Mouse (Mus musculus) hindbrain, embryonic 10.5 days (tissue): ENCODE data around the gene Dnal1. TPM values are rescaled to one million over a fixed set of nuclear protein-coding genes. Genes with fewer than 3 reads are reported as not detected.

Source experiments
- DNase-seq: peaks from one replicate; pipeline ENCODE4 v3.0.0-alpha.2; 2017; ENCODE audit warnings: low spot score
- H3K27ac ChIP-seq: fragments of 300-500 bp; sonication (generic); 2 replicates; pipeline ENCODE4 v1.5.1; 2016; ENCODE audit warnings: mild to moderate bottlenecking, moderate library complexity
- H3K27me3 ChIP-seq: fragments of 300-500 bp; sonication (generic); 2 replicates; pipeline ENCODE4 v1.6.1; 2016; ENCODE audit warnings: mild to moderate bottlenecking; ENCODE audit not compliant: poor library complexity, insufficient read depth, severe bottlenecking
- H3K36me3 ChIP-seq: fragments of 300-500 bp; sonication (generic); 2 replicates; pipeline ENCODE4 v1.6.1; 2016; ENCODE audit warnings: mild to moderate bottlenecking, moderate library complexity
- H3K4me1 ChIP-seq: fragments of 300-500 bp; sonication (generic); replicated peaks from 2 replicates; pipeline ENCODE4 v1.6.1; 2016; ENCODE audit warnings: mild to moderate bottlenecking
- H3K4me3 ChIP-seq: fragments of 300-500 bp; sonication (generic); 2 replicates; pipeline ENCODE4 v1.5.1; 2016; ENCODE audit warnings: mild to moderate bottlenecking, moderate library complexity
- H3K9me3 ChIP-seq: fragments of 300-500 bp; sonication (generic); 2 replicates; pipeline ENCODE4 v1.6.1; 2016; ENCODE audit warnings: mild to moderate bottlenecking, moderate library complexity
- WGBS: fragments of 180-500 bp; shearing (Covaris S2); methylation state at CpG from one replicate; pipeline ENCODE4 v1.1.7; 2016; 5-methylcytosine and 5-hydroxymethylcytosine counted together
- polyA plus RNA-seq: library from polyadenylated mRNA; unstranded; fragments of >200 nt; fragmentation: Nextera tagmentation; extraction: Ambion mirVana; gene quantifications from 2 replicates; pipeline ENCODE4 v1.2.1, GENCODE M21; 2016

Gene Dnal1
- polyA plus RNA-seq, 1 experiment from 2014 or later, result 4.9 TPM

DNA sequence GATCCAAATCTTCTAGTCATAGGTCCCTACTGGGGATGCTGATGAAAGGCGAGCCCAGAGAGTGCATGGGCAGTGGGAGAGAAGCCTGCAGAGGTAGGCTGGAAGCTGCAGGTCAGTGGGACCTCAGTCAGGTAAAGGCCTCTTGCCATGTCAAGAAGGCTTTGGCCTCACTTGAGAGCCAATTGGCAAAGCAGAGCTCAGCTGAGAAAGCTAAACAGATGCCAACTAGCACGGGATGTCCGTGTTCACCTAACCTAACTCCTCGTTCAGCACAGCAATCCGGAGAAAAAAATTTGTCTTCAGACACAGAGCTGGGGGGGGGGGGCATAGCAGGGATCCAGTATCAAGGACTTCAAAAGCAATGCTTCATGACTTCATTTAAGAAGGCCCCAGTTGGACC lies 70.8 kb downstream of the Dnal1 start:
- 93% methylated on average over 5 of the region's 5 CpGs for WGBS
- no peak for DNase-seq
- Histone ChIP-seq H3K9me3 (peaks cover 6% of the 10 kb centered on the region; the same call in 1 of the 2 replicates), H3K27me3 (no peaks in the 10 kb centered on the region), H3K36me3 (peaks cover 39% of the 10 kb centered on the region), H3K4me3 (no peak overlapping the region), H3K27ac (no peak overlapping the region), H3K4me1 (peaks cover 52% of the 10 kb centered on the region)

DNA sequence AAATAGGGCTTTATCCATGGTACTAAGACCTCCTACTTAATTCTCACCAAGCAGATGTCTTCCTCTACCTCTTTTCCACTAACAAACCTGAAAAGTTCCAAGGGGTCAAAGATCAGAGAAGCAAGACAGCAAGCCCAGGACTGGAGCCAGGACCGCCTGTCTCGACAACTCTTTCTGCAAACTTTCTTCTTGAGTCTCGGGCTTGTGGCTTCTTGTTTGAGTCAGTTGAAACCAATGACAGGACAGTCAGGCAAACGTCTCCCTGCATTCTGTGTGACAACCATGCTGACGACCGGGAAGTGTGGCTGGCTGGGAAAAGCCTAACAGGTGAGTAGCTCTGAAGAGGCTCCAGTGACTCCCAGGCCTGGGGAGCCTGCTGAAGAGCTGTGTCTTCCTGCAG lies 71.4 kb downstream of the Dnal1 start:
- peaks cover 6% of the 10 kb centered on the region; the same call in 1 of the 2 replicates for H3K9me3 ChIP-seq
- H3K27me3 ChIP-seq, result no peaks in the 10 kb centered on the region
- 82% methylated on average over 6 of the region's 6 CpGs for WGBS
- no peak for DNase-seq
- H3K36me3 ChIP-seq, result peaks cover 39% of the 10 kb centered on the region
- no peak overlapping the region for H3K4me3 ChIP-seq
- H3K4me1 ChIP-seq, result peaks cover 52% of the 10 kb centered on the region
- no peak overlapping the region for H3K27ac ChIP-seq

DNA sequence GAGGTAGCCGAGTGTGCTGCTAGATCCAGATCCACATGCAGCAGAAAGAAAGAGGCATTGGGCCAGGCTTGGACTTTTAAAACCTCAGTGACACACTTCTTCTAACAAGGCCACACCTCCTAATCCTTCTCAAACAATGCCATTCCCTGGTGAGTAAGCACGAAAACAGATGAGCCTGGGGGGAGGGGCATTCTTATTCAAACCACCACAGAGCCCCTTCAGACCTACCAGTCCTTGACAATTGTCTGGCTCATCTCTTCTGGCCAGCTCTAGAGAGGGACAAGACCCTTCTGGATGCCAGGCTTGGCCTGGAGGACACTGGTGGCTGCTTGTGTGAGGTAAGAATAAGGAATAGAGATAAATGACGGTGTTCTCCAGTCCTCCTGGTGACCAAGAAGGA lies 72.4 kb downstream of the Dnal1 start:
- H3K4me3 ChIP-seq, result no peak overlapping the region
- H3K4me1 ChIP-seq, result peaks cover 52% of the 10 kb centered on the region
- DNase-seq, result no peak
- peaks cover 6% of the 10 kb centered on the region; the same call in 1 of the 2 replicates for H3K9me3 ChIP-seq
- H3K36me3 ChIP-seq, result peaks cover 39% of the 10 kb centered on the region
- 79% methylated on average over 3 of the region's 3 CpGs for WGBS
- H3K27ac ChIP-seq, result no peak overlapping the region
- no peaks in the 10 kb centered on the region for H3K27me3 ChIP-seq

DNA sequence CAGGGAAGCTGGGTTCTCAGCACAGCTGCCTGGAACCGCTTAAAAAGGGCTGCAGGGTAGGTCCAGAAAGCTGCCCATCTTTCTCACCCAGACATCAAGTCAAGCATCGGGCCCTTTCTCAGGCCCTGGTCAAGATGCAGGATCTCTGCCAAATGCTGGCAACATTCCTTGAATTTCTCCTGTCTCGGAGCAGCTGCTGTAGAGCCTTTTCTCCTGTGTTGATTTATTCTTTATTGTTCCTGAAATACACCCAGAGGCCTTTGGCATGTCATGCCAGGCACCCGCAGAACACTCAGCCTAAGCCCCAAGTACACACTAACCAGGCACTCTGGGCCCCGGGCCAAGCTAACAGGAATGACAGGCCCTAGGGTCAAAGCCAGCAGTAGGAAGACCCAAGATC lies 72.8 kb downstream of the Dnal1 start:
- Histone ChIP-seq H3K36me3 (peaks cover 39% of the 10 kb centered on the region), H3K4me3 (no peak overlapping the region), H3K9me3 (peaks cover 6% of the 10 kb centered on the region; the same call in 1 of the 2 replicates), H3K27me3 (no peaks in the 10 kb centered on the region), H3K4me1 (peaks cover 52% of the 10 kb centered on the region), H3K27ac (no peak overlapping the region)
- no peak for DNase-seq
- 94% methylated on average over 5 of the region's 5 CpGs for WGBS

DNA sequence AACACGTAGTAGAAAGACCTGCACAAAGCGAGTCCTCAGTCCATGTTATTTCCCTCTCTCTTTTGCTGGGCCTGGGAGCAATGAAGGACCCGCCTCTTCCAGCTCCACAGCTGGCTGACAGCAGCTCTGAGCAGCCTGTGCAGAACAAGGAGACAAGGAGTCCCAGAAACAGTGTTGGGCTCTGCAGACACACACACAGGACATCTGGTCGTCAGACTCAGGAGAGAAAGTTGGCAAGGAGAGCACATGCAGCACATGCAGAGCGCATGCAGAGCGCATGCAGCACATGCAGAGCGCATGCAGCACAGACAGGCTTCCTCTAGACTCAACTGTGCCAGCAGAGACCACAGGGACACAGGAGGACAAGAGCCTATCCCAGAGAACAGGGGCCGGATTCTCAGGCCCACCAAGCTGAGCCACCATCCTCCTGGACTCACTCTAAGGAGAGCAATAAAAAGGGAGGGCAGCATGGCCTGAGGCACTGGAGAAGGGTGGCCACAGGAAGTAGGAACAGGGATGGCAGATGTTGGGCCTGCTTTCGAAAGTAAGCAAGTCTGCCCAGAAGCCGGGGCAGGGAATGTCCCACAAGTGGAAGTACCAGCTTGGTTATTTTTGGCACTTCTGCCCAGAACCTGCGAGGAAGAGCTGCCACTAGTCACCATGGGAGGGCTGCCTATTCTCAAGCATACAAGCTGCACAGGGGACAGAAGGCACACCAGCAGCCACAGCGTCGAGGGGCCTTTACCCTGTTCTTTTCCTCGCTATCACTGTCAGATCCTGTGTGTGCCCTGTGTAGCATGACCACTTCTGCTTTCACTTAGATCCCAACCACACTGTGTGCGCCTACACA lies 73.8 kb downstream of the Dnal1 start:
- 83% methylated on average over 15 of the region's 15 CpGs for WGBS
- Histone ChIP-seq H3K27me3 (no peaks in the 10 kb centered on the region), H3K9me3 (peaks cover 6% of the 10 kb centered on the region; the same call in 1 of the 2 replicates), H3K4me3 (no peak overlapping the region), H3K4me1 (peaks cover 58% of the 10 kb centered on the region), H3K27ac (0 out of 2 replicates have a peak overlapping the region, but pooled peaks have one; percentile 42), H3K36me3 (peaks cover 39% of the 10 kb centered on the region)
- DNase-seq, result no peak

DNA sequence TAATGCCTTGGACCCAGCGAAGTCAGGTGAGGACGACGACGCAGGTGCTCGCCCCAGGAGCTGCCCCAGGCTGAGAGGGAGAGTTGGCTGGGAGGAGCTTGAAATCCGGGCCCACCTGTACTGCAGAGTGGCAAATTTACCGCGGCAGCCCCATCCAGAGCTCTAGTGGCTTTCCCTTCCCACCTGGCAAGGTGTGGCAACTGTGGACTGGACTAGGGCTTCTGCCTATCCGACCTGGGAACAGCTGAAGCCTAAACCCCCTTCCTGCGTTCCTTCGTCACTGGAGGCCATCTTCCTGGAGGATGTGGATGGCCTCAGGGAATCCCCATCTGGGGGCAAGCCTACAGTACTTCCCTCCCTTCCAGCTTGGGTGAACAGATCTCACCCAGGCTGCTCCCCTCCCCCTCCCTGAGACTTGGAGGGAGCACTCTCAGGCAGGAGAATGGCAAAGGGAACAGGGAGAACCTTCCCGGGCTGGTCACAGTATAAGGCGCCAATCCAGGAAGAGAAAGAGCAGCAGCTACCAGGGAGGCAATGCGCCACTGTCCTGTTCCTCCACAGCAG lies 74.8 kb downstream of the Dnal1 start:
- WGBS, result 63% methylated on average over 14 of the region's 14 CpGs
- H3K9me3 ChIP-seq, result peaks cover 6% of the 10 kb centered on the region; the same call in 1 of the 2 replicates
- H3K36me3 ChIP-seq, result peaks cover 39% of the 10 kb centered on the region
- H3K27me3 ChIP-seq, result no peaks in the 10 kb centered on the region
- peaks cover 63% of the 10 kb centered on the region for H3K4me1 ChIP-seq
- H3K4me3 ChIP-seq, result 0 out of 2 replicates have a peak overlapping the region, but pooled peaks have one; percentile 9
- DNase-seq, result no peak
- peak overlapping the region; percentile 36; the same call in 1 of the 2 replicates for H3K27ac ChIP-seq

DNA sequence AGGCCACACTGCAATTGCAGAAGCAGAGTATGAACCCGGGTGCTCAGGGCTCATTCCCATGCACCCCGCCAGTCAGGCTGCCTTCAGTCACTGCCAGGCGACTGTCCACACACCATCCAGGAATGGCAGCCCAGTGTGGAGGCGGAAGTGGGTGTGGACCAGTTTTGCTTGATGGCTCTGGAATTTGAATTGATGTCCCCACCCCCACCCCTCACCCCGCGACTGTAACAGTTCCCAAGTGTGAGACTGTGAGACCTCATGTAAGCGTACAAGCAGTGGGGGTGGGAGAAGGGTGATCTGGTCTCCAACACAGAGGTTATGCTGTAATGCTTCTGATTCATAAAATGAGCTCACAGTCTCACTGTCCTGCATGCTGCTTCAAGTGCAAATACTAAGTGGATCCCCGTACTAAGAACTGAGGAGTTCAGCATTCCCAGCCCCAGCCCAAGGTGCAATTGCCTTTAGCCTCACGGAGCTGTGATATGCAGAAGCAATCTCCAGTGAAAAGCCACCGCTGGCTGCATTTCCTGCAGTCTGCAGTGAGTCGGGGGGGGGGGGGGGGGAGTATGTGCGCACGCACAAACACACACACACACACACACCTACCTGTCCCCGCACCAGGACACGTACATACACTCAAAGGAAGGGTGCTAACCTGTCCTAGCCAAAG lies 76.1 kb downstream of the Dnal1 start:
- H3K27ac ChIP-seq, result peak overlapping the region; percentile 47
- peaks cover 76% of the 10 kb centered on the region for H3K4me1 ChIP-seq
- H3K4me3 ChIP-seq, result peak overlapping the region; percentile 24; the same call in 1 of the 2 replicates
- peaks cover 27% of the 10 kb centered on the region for H3K36me3 ChIP-seq
- WGBS, result 45% methylated on average over 15 of the region's 15 CpGs
- peaks cover 6% of the 10 kb centered on the region; the same call in 1 of the 2 replicates for H3K9me3 ChIP-seq
- DNase-seq, result no peak
- H3K27me3 ChIP-seq, result no peaks in the 10 kb centered on the region

DNA sequence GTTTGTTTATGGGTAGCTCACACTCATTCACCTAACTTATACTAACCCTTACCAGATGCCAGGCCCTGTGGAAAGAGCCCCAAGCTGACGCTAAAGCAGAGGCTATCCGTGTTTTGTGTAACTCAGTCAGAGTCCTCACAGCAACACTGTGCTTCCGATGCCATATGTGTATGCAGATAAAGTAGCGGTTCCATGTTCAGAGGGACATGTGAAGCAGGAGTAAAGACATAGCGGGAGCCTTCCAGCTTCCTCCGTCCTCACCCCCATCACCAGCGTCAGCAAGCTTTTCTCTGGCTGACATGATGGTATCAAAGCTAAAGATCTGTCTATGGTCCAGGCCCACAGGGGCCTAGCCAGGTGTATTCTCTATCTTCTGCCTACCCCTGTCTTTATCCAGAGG lies 77.0 kb downstream of the Dnal1 start:
- H3K4me3 ChIP-seq, result peak overlapping the region; percentile 83
- no peaks in the 10 kb centered on the region for H3K27me3 ChIP-seq
- DNase-seq, result no peak
- H3K9me3 ChIP-seq, result peaks cover 6% of the 10 kb centered on the region; the same call in 1 of the 2 replicates
- peaks cover 18% of the 10 kb centered on the region for H3K36me3 ChIP-seq
- H3K27ac ChIP-seq, result peak overlapping the region; percentile 40; the same call in 1 of the 2 replicates
- WGBS, result 67% methylated on average over 7 of the region's 7 CpGs
- peaks cover 86% of the 10 kb centered on the region for H3K4me1 ChIP-seq

DNA sequence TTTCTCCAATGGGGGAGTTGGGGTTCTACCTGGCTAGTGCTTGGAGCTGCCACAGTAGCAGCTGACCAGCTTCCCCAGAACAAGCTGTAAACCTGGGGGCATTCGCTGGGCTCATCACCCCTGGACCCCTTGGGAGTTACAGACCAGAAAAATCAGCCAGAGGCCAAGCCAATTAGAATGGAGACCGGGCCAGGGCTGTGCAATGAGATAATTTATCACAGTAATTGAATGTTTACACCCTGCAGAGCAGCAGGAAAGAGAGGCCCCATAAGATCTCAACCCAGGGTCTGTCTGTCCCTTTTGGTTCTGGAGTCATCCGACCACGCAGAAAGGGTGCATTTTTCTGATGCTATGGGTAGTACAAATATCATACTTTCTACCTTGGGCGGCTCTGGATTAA lies 77.6 kb downstream of the Dnal1 start:
- peaks cover 91% of the 10 kb centered on the region for H3K4me1 ChIP-seq

DNA sequence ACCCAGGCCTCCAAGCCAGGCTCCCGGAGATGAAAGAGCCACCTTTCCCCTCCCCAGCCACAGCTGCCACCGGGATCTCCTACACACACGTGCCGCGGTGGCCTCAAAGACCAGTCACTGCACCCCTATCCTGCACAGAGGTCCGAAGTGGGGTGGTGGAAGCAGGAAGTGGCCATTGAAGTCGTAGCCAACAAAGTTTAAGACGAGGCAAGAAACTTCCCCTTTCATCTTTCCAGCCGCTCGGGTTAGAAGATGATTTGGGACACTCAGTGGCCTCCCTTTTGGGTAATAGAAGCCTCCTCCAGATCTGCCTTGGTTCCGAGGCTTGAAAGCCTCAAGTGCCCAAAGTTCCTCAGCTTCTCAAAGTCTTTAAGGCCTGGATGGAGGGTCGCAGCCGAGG lies 78.1 kb downstream of the Dnal1 start:
- DNase-seq, result no peak
- H3K27me3 ChIP-seq, result no peaks in the 10 kb centered on the region
- peak overlapping the region; percentile 83 for H3K4me3 ChIP-seq
- no peaks in the 10 kb centered on the region for H3K9me3 ChIP-seq
- WGBS, result under 1% methylated on average over 13 of the region's 13 CpGs
- H3K27ac ChIP-seq, result peak overlapping the region; percentile 94
- H3K4me1 ChIP-seq, result peaks cover 92% of the 10 kb centered on the region
- H3K36me3 ChIP-seq, result peaks cover 7% of the 10 kb centered on the region; the same call in 1 of the 2 replicates

More for the DNA sequence above, 77.6 kb downstream of the Dnal1 start:
- no peaks in the 10 kb centered on the region for H3K27me3 ChIP-seq
- H3K9me3 ChIP-seq, result peaks cover 1% of the 10 kb centered on the region; the same call in 1 of the 2 replicates
- H3K36me3 ChIP-seq, result peaks cover 13% of the 10 kb centered on the region
- peak overlapping the region; percentile 94 for H3K27ac ChIP-seq
- 40% methylated on average over 5 of the region's 5 CpGs for WGBS
- peak overlapping the region; percentile 83 for H3K4me3 ChIP-seq
- no peak for DNase-seq

DNA sequence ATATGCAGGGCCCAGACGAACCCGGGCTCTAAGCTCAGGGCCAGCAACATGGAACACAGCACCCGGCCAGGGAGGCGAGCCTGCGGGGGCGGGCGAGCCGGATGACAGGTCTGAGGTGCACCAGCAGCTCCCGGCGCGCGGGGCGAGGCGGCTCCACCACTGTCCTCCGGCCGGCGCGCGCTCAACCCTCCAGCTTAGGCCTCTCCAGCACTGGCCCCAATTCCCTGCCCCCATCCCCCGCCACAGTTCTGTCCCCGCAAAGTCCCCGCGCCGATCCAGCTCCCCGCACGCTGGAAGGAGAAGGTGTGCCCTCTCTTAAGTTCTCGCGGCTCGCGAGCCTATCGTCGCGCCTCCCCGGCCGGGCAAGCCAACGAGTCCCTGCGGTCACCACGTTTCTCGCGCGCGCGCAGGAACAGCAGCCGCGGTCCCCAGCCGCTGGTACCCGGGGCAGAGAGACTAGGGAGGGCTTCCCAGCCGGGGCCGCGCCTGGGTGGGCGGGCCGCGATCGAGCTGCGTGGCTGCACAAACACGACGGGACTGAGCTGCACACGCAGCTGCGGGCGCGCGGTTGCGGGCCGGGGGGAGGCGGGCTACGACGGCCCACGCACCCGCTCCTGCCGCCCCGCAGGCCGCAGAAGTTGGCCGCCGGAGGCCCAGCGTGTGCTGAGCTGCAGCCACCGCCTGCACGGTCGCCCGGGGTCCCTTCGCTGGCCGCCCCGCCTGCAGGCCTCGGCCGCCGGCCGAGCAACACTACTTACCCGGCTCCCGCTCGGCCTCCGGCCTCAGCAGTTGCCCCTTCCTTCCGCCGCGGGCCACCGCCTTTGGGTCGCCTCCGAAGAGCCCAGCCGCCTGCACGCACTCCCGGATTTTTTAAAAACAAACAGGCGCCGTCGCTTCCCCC lies 78.8 kb downstream of the Dnal1 start:
- peak; percentile 77 for DNase-seq
- Histone ChIP-seq H3K9me3 (no peaks in the 10 kb centered on the region), H3K27me3 (no peaks in the 10 kb centered on the region), H3K4me1 (peaks cover 93% of the 10 kb centered on the region), H3K27ac (peak overlapping the region; percentile 94), H3K4me3 (peak overlapping the region; percentile 83), H3K36me3 (0 out of 2 replicates have a peak, but pooled peaks cover under 1% of the 10 kb centered on the region)
- under 1% methylated on average over 102 of the region's 102 CpGs for WGBS
